Mouse (Mus musculus): Measurements from ENCODE around the gene Frmpd2. TPM values are rescaled to one million over a fixed set of nuclear protein-coding genes. Genes with fewer than 3 reads are reported as not detected.
"Not testable (repeated sequence)": the region's sequence is repeated elsewhere in the genome, so short reads cannot be mapped to it uniquely, and the experiment has no call there.

Frmpd2 gene
- not detected in 2 replicates for polyA plus RNA-seq (2015; fragmentation: Nextera tagmentation; extraction: Ambion mirVana)

DNA sequence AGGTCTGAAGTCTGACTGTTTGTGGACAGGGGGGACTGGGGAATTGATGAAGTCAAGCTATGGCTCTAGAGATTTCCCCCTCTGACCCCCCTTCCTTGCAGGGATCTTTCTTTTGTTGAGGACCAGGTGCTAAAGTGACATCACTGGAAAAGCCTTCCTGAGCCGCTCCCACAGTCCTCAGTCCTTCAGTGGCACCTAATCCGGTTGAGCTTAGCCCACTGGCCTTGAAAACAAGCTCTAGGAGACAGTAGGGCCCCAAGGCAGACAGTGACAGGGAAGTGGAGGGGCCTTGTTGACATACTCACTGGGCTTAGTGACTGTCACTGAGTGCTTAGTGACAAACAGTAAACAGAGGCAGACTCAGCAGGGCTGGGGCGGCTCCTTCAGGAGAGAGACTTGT is at the start of gene Frmpd2:
Frmpd2 (plus strand) TSS at position 366 of the 400 bp plus-strand sequence.
- Histone ChIP-seq H3K27ac (no peak within 1 kb of the TSS), H3K4me2 (replicated peaks) (no peak within 1 kb of the TSS), H3K36me3 (no peaks in the 10 kb centered on the region), H3K9me3 (no peaks in the 10 kb centered on the region), H3K27me3 (no peaks in the 10 kb centered on the region), H3K4me1 (peaks cover 21% of the 10 kb centered on the region), H3K4me3 (no peak within 1 kb of the TSS), H3K9ac (no peak within 1 kb of the TSS)
- 45% methylated on average over 3 of the region's 3 CpGs for WGBS
- ATAC-seq (ENCODE audit: low FRiP score, low read depth), result no peak

GRCm38 (mm10) chr14:33423003-33423402 is 48.5 kb upstream of the Frmpd2 start:
- Histone ChIP-seq H3K36me3 (no peaks in the 10 kb centered on the region), H3K27ac (peak overlapping the region; percentile 39; the same call in 1 of the 2 replicates), H3K9ac (no peak overlapping the region), H3K27me3 (no peaks in the 10 kb centered on the region), H3K4me1 (no peaks in the 10 kb centered on the region), H3K9me3 (no peaks in the 10 kb centered on the region), H3K4me2 (replicated peaks) (no peak overlapping the region), H3K4me3 (no peak overlapping the region)
- ATAC-seq (ENCODE audit: low FRiP score, low read depth), result no peak
- WGBS, result 72% methylated on average over 1 of the region's 1 CpGs

DNA sequence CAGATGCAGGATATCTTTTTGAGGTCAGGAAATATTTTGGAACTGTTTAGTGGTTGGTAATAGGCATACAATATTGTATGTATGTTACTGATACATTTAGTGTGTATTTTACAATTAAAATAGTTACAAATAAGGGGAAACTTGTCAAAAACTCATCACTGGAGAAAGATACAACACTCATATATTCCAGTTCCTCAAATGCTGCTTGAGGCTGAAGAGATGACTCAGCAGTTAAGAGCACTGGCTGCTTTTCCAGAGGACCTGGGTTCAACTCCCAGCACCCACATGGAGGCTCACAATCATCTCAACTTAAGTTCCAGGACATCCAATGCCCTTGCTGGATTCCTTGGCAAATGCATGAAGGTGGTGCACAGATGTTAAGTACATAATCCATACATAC is 47.4 kb upstream of the Frmpd2 start:
- Histone ChIP-seq H3K4me3 (no peak overlapping the region), H3K4me2 (replicated peaks) (no peak overlapping the region), H3K36me3 (no peaks in the 10 kb centered on the region), H3K27ac (no peak overlapping the region), H3K9ac (no peak overlapping the region), H3K27me3 (no peaks in the 10 kb centered on the region), H3K9me3 (no peaks in the 10 kb centered on the region), H3K4me1 (no peaks in the 10 kb centered on the region)
- no peak for ATAC-seq (ENCODE audit: low FRiP score, low read depth)

GRCm38 (mm10) chr14:33432485-33432884 is 39.0 kb upstream of the Frmpd2 start:
- H3K27ac ChIP-seq; ATAC-seq (ENCODE audit: low FRiP score, low read depth); H3K4me1 ChIP-seq; H3K36me3 ChIP-seq; H3K9me3 ChIP-seq; H3K4me2 ChIP-seq (replicated peaks); H3K4me3 ChIP-seq; H3K9ac ChIP-seq; H3K27me3 ChIP-seq: not testable (repeated sequence)
- 92% methylated on average over 4 of the region's 4 CpGs for WGBS

DNA sequence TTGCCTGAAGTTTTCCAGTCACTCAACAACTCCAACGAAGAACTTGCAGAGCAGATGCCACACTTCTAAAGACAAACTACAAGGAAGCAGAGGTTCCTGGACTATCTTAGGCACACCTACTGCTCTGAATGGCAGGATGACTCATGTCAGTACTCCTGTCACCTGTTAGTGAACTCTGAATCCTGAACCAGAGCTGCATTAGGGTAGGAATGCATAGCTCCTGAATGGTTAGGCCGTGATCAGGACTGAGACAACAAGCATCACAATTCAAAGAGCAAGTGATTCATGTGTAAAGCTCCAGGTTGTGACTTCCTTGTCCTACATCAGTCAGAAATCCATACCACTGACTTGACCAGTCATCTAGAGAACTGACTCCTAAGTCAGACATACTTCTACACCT is 27.7 kb upstream of the Frmpd2 start:
- Histone ChIP-seq H3K4me1 (peaks cover 17% of the 10 kb centered on the region), H3K9ac (no peak overlapping the region), H3K27ac (no peak overlapping the region), H3K36me3 (no peaks in the 10 kb centered on the region), H3K27me3 (no peaks in the 10 kb centered on the region), H3K4me2 (replicated peaks) (no peak overlapping the region), H3K9me3 (no peaks in the 10 kb centered on the region), H3K4me3 (no peak overlapping the region)
- ATAC-seq (ENCODE audit: low FRiP score, low read depth), result no peak
- WGBS, result 85% methylated on average over 2 of the region's 2 CpGs

DNA sequence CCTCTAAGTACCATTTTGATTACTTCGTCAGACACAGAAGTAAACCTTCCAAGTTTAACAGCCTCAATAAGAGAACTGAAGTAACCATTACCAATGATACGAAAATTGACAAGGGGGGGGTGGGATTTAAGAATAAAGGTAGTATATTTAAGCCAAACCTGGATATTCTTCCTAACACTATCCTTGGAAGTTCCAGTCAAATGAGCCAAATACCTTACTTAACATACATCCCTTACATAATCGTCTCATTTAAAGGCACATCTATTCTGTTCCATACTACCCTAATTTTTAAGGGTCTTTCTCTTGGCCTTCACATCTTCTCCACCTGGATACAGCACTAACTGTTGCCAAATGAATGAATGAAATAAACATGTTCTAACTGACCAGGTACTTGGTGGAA is 25.5 kb upstream of the Frmpd2 start:
- Histone ChIP-seq H3K4me3 (peak overlapping the region; percentile 87), H3K36me3 (no peaks in the 10 kb centered on the region), H3K9ac (peak overlapping the region; percentile 94), H3K27me3 (no peaks in the 10 kb centered on the region), H3K9me3 (no peaks in the 10 kb centered on the region), H3K4me2 (replicated peaks) (peak overlapping the region; percentile 72), H3K27ac (0 out of 2 replicates have a peak overlapping the region, but pooled peaks have one; percentile 90), H3K4me1 (peaks cover 17% of the 10 kb centered on the region)
- 29% methylated on average over 3 of the region's 3 CpGs for WGBS
- ATAC-seq (ENCODE audit: low FRiP score, low read depth), result no peak

DNA sequence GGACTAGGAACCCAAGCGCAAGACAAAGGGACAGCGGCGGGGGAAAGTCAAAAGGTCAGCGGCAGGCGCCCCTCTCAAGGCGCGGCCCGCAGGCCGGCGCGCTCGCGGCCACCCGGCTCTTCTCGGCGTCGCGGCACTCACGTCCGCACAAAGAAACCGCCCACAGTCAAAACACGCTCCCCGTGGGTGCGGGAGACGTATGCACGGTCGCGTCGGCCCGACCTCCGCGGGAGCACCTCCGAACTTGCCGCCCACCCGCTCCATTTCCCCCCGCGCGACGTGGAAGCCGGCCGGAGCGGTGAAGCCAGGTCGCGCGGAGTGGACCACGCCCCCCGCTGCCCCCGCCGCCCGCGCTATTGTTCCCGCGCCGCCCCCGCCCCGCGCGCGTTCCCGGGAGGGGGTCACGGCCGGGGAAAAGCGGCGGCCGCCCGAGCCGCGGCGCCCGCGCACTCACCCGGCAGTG is 24.9 kb upstream of the Frmpd2 start:
- Histone ChIP-seq H3K36me3 (no peaks in the 10 kb centered on the region), H3K9me3 (no peaks in the 10 kb centered on the region), H3K4me2 (replicated peaks) (peak overlapping the region; percentile 72), H3K27me3 (no peaks in the 10 kb centered on the region), H3K4me1 (peaks cover 17% of the 10 kb centered on the region), H3K9ac (peak overlapping the region; percentile 94), H3K27ac (peak overlapping the region; percentile 90), H3K4me3 (peak overlapping the region; percentile 87)
- peak; percentile 62 for ATAC-seq (ENCODE audit: low FRiP score, low read depth)
- under 1% methylated on average over 53 of the region's 72 CpGs for WGBS

DNA sequence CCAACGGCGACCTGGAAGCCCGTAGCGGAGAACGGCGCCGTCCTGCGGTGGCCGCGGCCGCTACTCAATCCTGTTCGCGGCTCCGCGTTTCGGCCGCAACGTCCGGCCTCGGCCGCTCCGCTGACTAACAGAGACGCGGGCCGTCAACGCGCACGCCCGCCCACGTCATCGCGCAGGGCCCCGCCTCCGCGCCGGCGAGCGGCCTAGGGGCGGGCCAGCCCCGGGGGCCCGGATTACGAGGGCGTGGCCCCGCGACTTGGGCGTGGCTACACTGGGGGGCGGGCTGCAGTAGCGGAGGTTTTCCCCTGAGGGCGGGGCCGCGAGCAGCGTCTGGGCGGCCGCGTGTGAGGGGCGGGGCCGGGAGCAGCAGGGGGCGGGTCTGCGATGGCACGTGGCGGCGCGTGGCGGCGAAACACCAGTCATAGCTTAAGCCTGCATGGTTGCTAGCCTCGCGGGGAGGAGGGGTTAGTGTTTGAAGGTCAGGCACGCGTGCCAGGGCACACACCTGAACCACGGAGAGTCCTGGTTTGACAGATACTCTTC is 24.4 kb upstream of the Frmpd2 start, which contains the start of gene Mapk8:
Mapk8 (minus strand) TSS at position 132 of the 543 bp plus-strand sequence.
- Histone ChIP-seq H3K36me3 (no peaks in the 10 kb centered on the region), H3K27me3 (no peaks in the 10 kb centered on the region), H3K27ac (peak within 1 kb of the TSS; percentile 90), H3K9me3 (no peaks in the 10 kb centered on the region), H3K9ac (peak within 1 kb of the TSS; percentile 94), H3K4me3 (peak within 1 kb of the TSS; percentile 87), H3K4me2 (replicated peaks) (peak within 1 kb of the TSS; percentile 72), H3K4me1 (peaks cover 17% of the 10 kb centered on the region)
- WGBS, result under 1% methylated on average over 70 of the region's 70 CpGs
- peak; percentile 98 for ATAC-seq (ENCODE audit: low FRiP score, low read depth)

DNA sequence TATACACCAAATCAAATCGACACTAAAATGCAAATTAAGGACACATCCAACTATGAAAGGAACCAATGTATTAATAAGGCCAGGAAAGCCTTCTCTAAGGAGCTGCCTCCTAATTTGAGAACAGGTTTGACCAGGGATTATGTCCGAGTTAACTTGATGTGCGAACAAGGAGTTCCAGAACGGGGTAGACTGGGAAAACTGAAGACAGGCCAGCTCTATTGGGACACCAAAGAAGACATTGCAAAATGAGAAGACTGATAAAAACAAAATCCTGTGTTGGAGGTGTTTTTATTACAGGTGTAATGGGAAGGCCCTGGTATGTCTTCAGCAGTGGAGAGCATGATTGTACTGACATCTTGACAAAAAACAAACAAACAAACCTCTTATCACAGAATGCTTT is 23.2 kb upstream of the Frmpd2 start:
- H3K9me3 ChIP-seq, result no peaks in the 10 kb centered on the region
- no peak overlapping the region for H3K4me2 ChIP-seq (replicated peaks)
- H3K4me3 ChIP-seq, result no peak overlapping the region
- H3K36me3 ChIP-seq, result no peaks in the 10 kb centered on the region
- ATAC-seq (ENCODE audit: low FRiP score, low read depth), result no peak
- H3K27me3 ChIP-seq, result no peaks in the 10 kb centered on the region
- no peak overlapping the region for H3K27ac ChIP-seq
- H3K9ac ChIP-seq, result no peak overlapping the region
- H3K4me1 ChIP-seq, result peaks cover 17% of the 10 kb centered on the region
- WGBS, result 83% methylated on average over 4 of the region's 4 CpGs

DNA sequence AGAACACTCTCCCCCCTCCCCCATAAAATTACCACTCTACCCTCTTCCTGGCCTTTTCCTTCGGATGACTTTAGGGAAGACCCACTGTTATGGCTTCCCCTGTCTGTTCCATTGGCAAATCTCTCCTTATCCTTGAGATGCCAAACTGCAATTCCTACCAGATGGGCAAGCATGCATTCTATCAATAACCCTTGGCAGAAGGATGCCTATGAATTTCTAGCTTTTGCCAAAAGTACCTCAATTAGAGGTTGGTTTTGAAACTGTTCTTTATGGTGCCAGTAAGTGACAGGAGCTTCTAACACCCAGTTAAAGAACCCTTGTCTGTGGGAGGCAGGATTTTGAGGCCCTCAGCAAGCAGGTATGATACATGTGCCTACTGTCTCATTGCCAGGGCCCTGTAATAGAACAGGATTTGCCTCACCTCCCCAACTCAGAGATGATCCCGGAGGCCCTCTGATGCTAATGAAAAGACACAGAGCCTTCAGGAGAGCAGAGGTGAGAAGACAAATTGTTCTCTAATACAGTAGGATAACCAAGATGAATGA is 22.1 kb upstream of the Frmpd2 start:
- ATAC-seq (ENCODE audit: low FRiP score, low read depth), result no peak
- H3K27me3 ChIP-seq, result no peaks in the 10 kb centered on the region
- no peak overlapping the region for H3K4me2 ChIP-seq (replicated peaks)
- peaks cover 12% of the 10 kb centered on the region for H3K4me1 ChIP-seq
- H3K9me3 ChIP-seq, result no peaks in the 10 kb centered on the region
- H3K4me3 ChIP-seq, result no peak overlapping the region
- H3K36me3 ChIP-seq, result no peaks in the 10 kb centered on the region
- 83% methylated on average over 2 of the region's 2 CpGs for WGBS
- H3K9ac ChIP-seq, result no peak overlapping the region
- H3K27ac ChIP-seq, result no peak overlapping the region

DNA sequence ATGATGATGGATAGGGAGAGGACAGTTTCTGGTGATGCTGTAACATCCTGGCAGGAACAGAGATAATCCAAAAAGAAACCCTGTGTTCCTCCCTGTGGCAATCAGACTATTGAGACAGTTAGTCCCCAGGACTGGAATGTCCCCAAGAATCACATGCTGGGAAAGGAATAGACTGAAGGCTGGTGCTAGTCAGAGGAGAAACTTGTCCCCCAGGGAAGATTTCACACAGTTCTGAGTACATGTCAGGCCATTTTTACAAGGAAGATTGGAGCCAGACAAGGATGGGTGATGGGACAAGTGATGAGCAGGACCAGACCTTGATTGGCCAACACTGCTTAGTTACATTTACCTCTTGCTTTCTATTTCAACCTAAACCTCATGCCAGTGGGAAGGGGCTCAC is 21.2 kb upstream of the Frmpd2 start:
- H3K36me3 ChIP-seq, result no peaks in the 10 kb centered on the region
- no peaks in the 10 kb centered on the region for H3K9me3 ChIP-seq
- no peak overlapping the region for H3K9ac ChIP-seq
- H3K4me2 ChIP-seq (replicated peaks), result no peak overlapping the region
- H3K27me3 ChIP-seq, result no peaks in the 10 kb centered on the region
- no peak overlapping the region for H3K27ac ChIP-seq
- ATAC-seq (ENCODE audit: low FRiP score, low read depth), result no peak
- peaks cover 9% of the 10 kb centered on the region for H3K4me1 ChIP-seq
- H3K4me3 ChIP-seq, result no peak overlapping the region

- no peak overlapping the region for H3K4me3 ChIP-seq
- H3K9ac ChIP-seq, result no peak overlapping the region
- H3K9me3 ChIP-seq, result peaks cover 3% of the 10 kb centered on the region; the same call in 1 of the 2 replicates
- H3K27ac ChIP-seq, result no peak overlapping the region
- no peak for ATAC-seq (ENCODE audit: low FRiP score, low read depth)
- H3K27me3 ChIP-seq, result no peaks in the 10 kb centered on the region
- H3K4me1 ChIP-seq, result peaks cover 12% of the 10 kb centered on the region
- H3K36me3 ChIP-seq, result no peaks in the 10 kb centered on the region
- H3K4me2 ChIP-seq (replicated peaks), result no peak overlapping the region
- 65% methylated on average over 3 of the region's 3 CpGs for WGBS
These were observed 7.8 kb upstream of the Frmpd2 start for GRCm38 (mm10) chr14:33463658-33464057.

- no peaks in the 10 kb centered on the region for H3K36me3 ChIP-seq
- no peak overlapping the region for H3K9ac ChIP-seq
- H3K4me1 ChIP-seq, result peaks cover 17% of the 10 kb centered on the region
- no peak overlapping the region; the same call in 1 of the 2 replicates for H3K4me2 ChIP-seq (replicated peaks)
- ATAC-seq (ENCODE audit: low FRiP score, low read depth), result peak; percentile 76; the same call in 1 of the 2 replicates
- H3K27me3 ChIP-seq, result no peaks in the 10 kb centered on the region
- H3K27ac ChIP-seq, result no peak overlapping the region
- 15% methylated on average over 6 of the region's 6 CpGs for WGBS
- no peak overlapping the region for H3K4me3 ChIP-seq
- no peaks in the 10 kb centered on the region for H3K9me3 ChIP-seq
These were observed 3.7 kb upstream of the Frmpd2 start for GRCm38 (mm10) chr14:33467766-33468165.
